ENCODE assay signal across 7 mouse cellular contexts in the genomic region with DNA sequence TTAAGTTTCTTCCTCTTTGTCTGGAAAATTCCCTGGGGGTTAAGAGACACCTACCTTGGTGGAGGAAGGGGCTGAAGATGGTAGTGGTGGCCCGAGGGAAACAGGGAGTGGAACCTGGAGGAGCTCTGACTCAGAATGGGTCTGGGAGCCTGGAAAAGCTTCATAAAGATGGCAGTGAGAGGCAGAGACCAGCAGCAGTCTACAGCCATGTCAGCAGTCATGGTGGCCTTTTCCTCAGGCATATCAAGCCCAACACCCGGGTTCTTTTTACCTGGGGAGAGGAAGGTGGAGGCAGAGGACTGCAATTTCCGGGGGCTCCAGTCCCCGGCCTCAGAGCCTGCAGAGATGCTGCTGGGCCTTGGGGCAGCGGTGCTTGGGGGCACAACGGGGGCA. TPM values are rescaled to one million over a fixed set of nuclear protein-coding genes. Genes with fewer than 3 reads are reported as not detected.
A peak's percentile ranks its signal among the peaks of the same experiment; 100 is the strongest.
DNase-seq lines count a peak whose midpoint lies in the region; ATAC-seq lines count a peak whose summit lies in the region.

No protein-coding gene starts in this region.

- H3K27me3 ChIP-seq in lung, embryonic 16.5 days (ENCODE audit: control insufficient read depth, insufficient read depth, low read depth, low read length) = no peaks in the 10 kb centered on the region
- peaks cover 32% of the 10 kb centered on the region for H3K27me3 ChIP-seq in forebrain, embryonic 10.5 days (ENCODE audit: poor library complexity, severe bottlenecking)
- no peaks in the 10 kb centered on the region for H3K27me3 ChIP-seq in limb, embryonic 11.5 days (ENCODE audit: control insufficient read depth, insufficient read depth, low read length)
- no peaks in the 10 kb centered on the region for H3K27me3 ChIP-seq in stomach, embryonic 15.5 days (replicated peaks)

- H3K4me1 ChIP-seq in lung, embryonic 16.5 days (replicated peaks; ENCODE audit: control insufficient read depth, insufficient read depth, low read length) = peaks cover 4% of the 10 kb centered on the region; the same call in 1 of the 2 replicates
- H3K4me1 ChIP-seq in forebrain, embryonic 10.5 days = peaks cover 12% of the 10 kb centered on the region
- H3K4me1 ChIP-seq in limb, embryonic 11.5 days (ENCODE audit: control insufficient read depth, insufficient read depth, low read length) = no peaks in the 10 kb centered on the region
- H3K4me1 ChIP-seq in stomach, embryonic 15.5 days = no peaks in the 10 kb centered on the region

- ATAC-seq in lung, embryonic 16.5 days (ENCODE audit: low read depth) = no peak
- ATAC-seq in limb, embryonic 11.5 days (ENCODE audit: insufficient number of reproducible peaks, low FRiP score, low TSS enrichment, low read depth) = no peak
- no peak for ATAC-seq in stomach, embryonic 15.5 days (ENCODE audit: insufficient read depth, low FRiP score, low read depth)

- H3K4me3 ChIP-seq in lung, embryonic 16.5 days (ENCODE audit: low read length) = peak overlapping the region; percentile 66
- peak overlapping the region; percentile 66 for H3K4me3 ChIP-seq in forebrain, embryonic 10.5 days
- peak overlapping the region; percentile 53 for H3K4me3 ChIP-seq in limb, embryonic 11.5 days (ENCODE audit: low read depth, low read length)
- peak overlapping the region; percentile 58 for H3K4me3 ChIP-seq in stomach, embryonic 15.5 days (replicated peaks)

- no peak overlapping the region for H3K27ac ChIP-seq in lung, embryonic 16.5 days (ENCODE audit: low read length)
- H3K27ac ChIP-seq in forebrain, embryonic 10.5 days = peak overlapping the region; percentile 96
- no peak overlapping the region for H3K27ac ChIP-seq in limb, embryonic 11.5 days (replicated peaks; ENCODE audit: low read depth, low read length)
- no peak overlapping the region for H3K27ac ChIP-seq in stomach, embryonic 15.5 days

- WGBS in lung, embryonic 16.5 days = 16% methylated on average over 6 of the region's 6 CpGs
- WGBS in forebrain, embryonic 10.5 days = 25% methylated on average over 6 of the region's 6 CpGs
- 28% methylated on average over 3 of the region's 6 CpGs for WGBS in limb, embryonic 11.5 days
- 17% methylated on average over 4 of the region's 6 CpGs for WGBS in stomach, embryonic 15.5 days

- DNase-seq in lung, postnatal 10 days = no peak
- no peak for DNase-seq in forebrain, embryonic 10.5 days (ENCODE audit: extremely low spot score, low spot score)
- DNase-seq in limb, embryonic 11.5 days (ENCODE audit: low spot score) = no peak
- DNase-seq in natural killer cell, adult 2 months (ENCODE audit: low spot score in 2 of 2) = no peak
- no peak for DNase-seq in left cerebral cortex, adult 11 months (ENCODE audit: low spot score)

- H3K36me3 ChIP-seq in lung, embryonic 16.5 days (ENCODE audit: control insufficient read depth, insufficient read depth, low read length) = no peaks in the 10 kb centered on the region
- peaks cover 43% of the 10 kb centered on the region for H3K36me3 ChIP-seq in forebrain, embryonic 10.5 days (replicated peaks)
- H3K36me3 ChIP-seq in limb, embryonic 11.5 days (ENCODE audit: control insufficient read depth, insufficient read depth, low read length) = peaks cover 2% of the 10 kb centered on the region; the same call in 1 of the 2 replicates
- H3K36me3 ChIP-seq in stomach, embryonic 15.5 days = no peaks in the 10 kb centered on the region

- H3K4me2 ChIP-seq in lung, embryonic 16.5 days (ENCODE audit: low read depth, low read length) = peak overlapping the region; percentile 65
- H3K4me2 ChIP-seq in limb, embryonic 11.5 days (ENCODE audit: low read depth, severe bottlenecking) = peak overlapping the region; percentile 53
- H3K4me2 ChIP-seq in stomach, embryonic 15.5 days = peak overlapping the region; percentile 53

- H3K9ac ChIP-seq in lung, embryonic 16.5 days (ENCODE audit: low read length) = peak overlapping the region; percentile 83
- H3K9ac ChIP-seq in limb, embryonic 11.5 days (ENCODE audit: low read length) = peak overlapping the region; percentile 84
- H3K9ac ChIP-seq in stomach, embryonic 15.5 days = 0 out of 2 replicates have a peak overlapping the region, but pooled peaks have one; percentile 22

- H3K9me3 ChIP-seq in lung, embryonic 16.5 days (ENCODE audit: control insufficient read depth, low read length) = no peaks in the 10 kb centered on the region
- no peaks in the 10 kb centered on the region for H3K9me3 ChIP-seq in forebrain, embryonic 10.5 days
- no peaks in the 10 kb centered on the region for H3K9me3 ChIP-seq in limb, embryonic 11.5 days (ENCODE audit: control insufficient read depth, low read length)
- H3K9me3 ChIP-seq in stomach, embryonic 15.5 days = no peaks in the 10 kb centered on the region

RNA-seq across cellular contexts. Expression of gene Irak1, which starts 0.9 kb away (rescaled TPM):
- polyA plus RNA-seq in lung, embryonic 16.5 days (2015; fragmentation: Nextera tagmentation; extraction: Ambion mirVana) = 57.7 and 61.6 TPM in 2 replicates
- 56.6 and 63.3 TPM in 2 replicates for polyA plus RNA-seq in forebrain, embryonic 10.5 days (2016; fragmentation: Nextera tagmentation; extraction: Ambion mirVana)
- polyA plus RNA-seq in limb, embryonic 11.5 days (2014; fragmentation: Nextera tagmentation; extraction: Ambion mirVana) = 40.3 and 46.2 TPM in 2 replicates
- 68.3 and 71.1 TPM in 2 replicates for polyA plus RNA-seq in stomach, embryonic 15.5 days (2015; fragmentation: Nextera tagmentation; extraction: Ambion mirVana)

RNA-seq across cellular contexts. Expression of gene Hcfc1, which starts 56.6 kb away (rescaled TPM):
- 48.4 and 48.7 TPM in 2 replicates for polyA plus RNA-seq in lung, embryonic 16.5 days (2015; fragmentation: Nextera tagmentation; extraction: Ambion mirVana)
- polyA plus RNA-seq in forebrain, embryonic 10.5 days (2016; fragmentation: Nextera tagmentation; extraction: Ambion mirVana) = 83.4 and 89.9 TPM in 2 replicates
- 84.0 and 85.5 TPM in 2 replicates for polyA plus RNA-seq in limb, embryonic 11.5 days (2014; fragmentation: Nextera tagmentation; extraction: Ambion mirVana)
- polyA plus RNA-seq in stomach, embryonic 15.5 days (2015; fragmentation: Nextera tagmentation; extraction: Ambion mirVana) = 40.8 and 46.8 TPM in 2 replicates

Comparison
In these comparisons a context has a peak if more than half of its experiments do, and no peak if none do; other contexts are left out.
1. H3K9ac ChIP-seq: peak in every context shown above with its lines; median percentile 84 in limb, embryonic 11.5 days; 83 in lung, embryonic 16.5 days; 22 in stomach, embryonic 15.5 days.